Mouse (Mus musculus): ENCODE data around the gene Cfap157.
A peak's percentile ranks its signal among the peaks of the same experiment; 100 is the strongest.

DNA sequence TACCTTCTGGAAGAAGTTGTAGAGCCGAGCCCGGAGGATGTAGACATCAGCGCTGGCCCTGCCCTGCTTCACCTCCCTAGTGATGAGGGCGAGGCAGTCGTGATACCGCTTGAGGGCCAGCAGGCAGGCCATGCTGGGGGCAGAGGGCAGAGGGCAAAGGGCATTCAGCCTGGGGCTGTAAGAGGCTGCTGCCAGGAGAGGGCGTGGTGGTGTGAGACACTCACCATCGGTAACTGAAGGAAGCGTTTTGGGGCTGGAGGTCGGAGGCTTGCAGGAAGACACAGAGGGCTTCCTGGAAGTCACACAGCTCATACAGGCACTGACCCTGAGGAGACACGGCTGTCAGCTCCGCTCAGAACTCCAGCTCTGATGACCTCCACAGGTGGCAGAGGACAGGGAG lies 12.3 kb downstream of the Cfap157 start:
- TF ChIP-seq CTCF (IDR thresholded peaks at IDR 0.05; ENCODE audit: low read depth): peak; percentile 29
- TF ChIP-seq EP300 (IDR thresholded peaks at IDR 0.05; ENCODE audit: low read depth): no peak

Data from liver, postnatal 0 days (tissue).